Comparison of ENCODE assay signal across 9 mouse cellular contexts in the genomic region with DNA sequence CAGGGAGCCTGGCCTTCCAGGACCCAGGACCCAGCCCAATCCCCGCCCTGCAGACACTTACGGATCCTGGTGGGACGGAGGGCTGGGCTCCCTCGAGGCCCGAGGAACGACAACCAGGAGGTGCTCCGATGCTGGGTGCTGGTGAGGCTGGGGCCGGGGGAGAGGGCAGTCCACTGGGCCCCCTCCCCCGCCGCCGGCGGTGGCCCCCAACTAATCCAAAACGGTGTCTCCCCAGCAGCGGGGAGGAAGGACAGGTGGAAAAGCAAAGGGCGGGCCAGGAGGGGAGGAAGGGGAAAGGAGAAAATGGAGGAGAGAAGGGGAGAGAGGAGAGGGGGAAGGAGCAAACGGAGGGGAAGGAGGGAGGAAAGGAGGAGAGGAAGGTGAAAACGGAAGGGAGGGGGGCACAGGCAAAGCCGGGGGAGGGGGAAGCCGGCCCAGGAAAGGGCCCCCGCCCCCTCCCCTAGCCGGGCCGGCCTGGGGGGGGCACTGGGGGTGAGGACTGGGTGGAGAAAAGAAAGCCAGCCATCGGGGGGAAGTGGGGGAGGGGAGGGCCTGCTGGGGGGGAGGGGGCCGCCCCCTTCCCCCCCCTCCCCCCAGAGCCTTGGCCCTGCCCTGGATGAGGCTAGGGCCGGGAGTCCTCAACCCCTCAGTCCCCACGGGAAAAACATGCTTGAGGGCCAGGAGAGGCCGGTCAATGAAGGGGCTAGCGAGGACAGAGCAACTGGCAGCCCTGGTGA. TPM values are rescaled to one million over a fixed set of nuclear protein-coding genes. Genes with fewer than 3 reads are reported as not detected.
DNase-seq lines count a peak whose midpoint lies in the region; ATAC-seq and TF ChIP-seq lines count a peak whose summit lies in the region.
"Had no signal": no experiment of that assay in that cellular context is flagged by ENCODE, and none has a peak within 500 bp of the region (broad histone marks: within the 10 kb centered on the region; RNA-seq: fewer than 3 reads in every experiment).

A gene (minus strand): TSS at position 368 of the 737 bp plus-strand sequence.
A gene (plus strand): TSS at position 589 of the 737 bp plus-strand sequence.

- no peak for TF ChIP-seq CTCF in heart, adult 2 months (IDR thresholded peaks at IDR 0.05)
- TF ChIP-seq CTCF in G1E (IDR thresholded peaks at IDR 0.05; ENCODE audit: low read depth, low read length) = no peak
- no peak for TF ChIP-seq CTCF in liver, embryonic 14.5 days (IDR thresholded peaks at IDR 0.05; ENCODE audit: low read depth)

- peaks cover 2% of the 10 kb centered on the region; the same call in 1 of the 2 replicates for H3K4me1 ChIP-seq in heart, adult 2 months (ENCODE audit: control insufficient read depth, insufficient read depth, low read length)
- peaks cover 86% of the 10 kb centered on the region for H3K4me1 ChIP-seq in G1E (ENCODE audit: insufficient read depth, low read depth, low read length)
- H3K4me1 ChIP-seq in liver, embryonic 14.5 days (replicated peaks; ENCODE audit: control insufficient read depth in 2 of 2, insufficient read depth in 2 of 2, low read length in 1 of 2) = peaks cover 7 to 15% of the 10 kb centered on the region in 2 experiments
- H3K4me1 ChIP-seq in stomach, embryonic 15.5 days = peaks cover 28% of the 10 kb centered on the region

- intact Hi-C loops in heart, adult 2 months (cut with DNase I) = no loop called here

- WGBS in heart, adult 2 months = 8% methylated on average over 27 of the region's 28 CpGs
- 5% methylated on average over 28 of the region's 28 CpGs for WGBS in liver, embryonic 14.5 days (ENCODE audit: insufficient replicate concordance)
- WGBS in stomach, embryonic 15.5 days = 2% methylated on average over 21 of the region's 28 CpGs

- TF ChIP-seq POLR2A in heart, adult 2 months (IDR thresholded peaks at IDR 0.05; ENCODE audit: insufficient read depth, low read depth, low read length) = no peak

- H3K9me3 ChIP-seq in G1E (replicated peaks) = no peaks in the 10 kb centered on the region
- H3K9me3 ChIP-seq in liver, embryonic 14.5 days (ENCODE audit: control insufficient read depth, low read length) = no peaks in the 10 kb centered on the region
- no peaks in the 10 kb centered on the region for H3K9me3 ChIP-seq in stomach, embryonic 15.5 days

- no peaks in the 10 kb centered on the region for H3K27me3 ChIP-seq in heart, adult 2 months (ENCODE audit: control insufficient read depth, insufficient read depth, low read length)
- no peaks in the 10 kb centered on the region for H3K27me3 ChIP-seq in G1E (ENCODE audit: insufficient read depth, low read length)
- H3K27me3 ChIP-seq in liver, embryonic 14.5 days (ENCODE audit: control insufficient read depth, insufficient read depth, low read length) = no peaks in the 10 kb centered on the region
- no peaks in the 10 kb centered on the region for H3K27me3 ChIP-seq in stomach, embryonic 15.5 days (replicated peaks)

- H3K4me2 ChIP-seq in liver, embryonic 14.5 days (ENCODE audit: low read depth) = peak within 1 kb of the TSS; percentile 75
- H3K4me2 ChIP-seq in stomach, embryonic 15.5 days = peak within 1 kb of the TSS; percentile 90

- peak within 1 kb of the TSS; percentile 72 for H3K9ac ChIP-seq in heart, adult 2 months (ENCODE audit: low read depth, low read length)
- H3K9ac ChIP-seq in liver, embryonic 14.5 days (replicated peaks) = peak within 1 kb of the TSS; percentile 54
- H3K9ac ChIP-seq in stomach, embryonic 15.5 days = peak within 1 kb of the TSS; percentile 61

- no peak for TF ChIP-seq EP300 in heart, adult 2 months (IDR thresholded peaks at IDR 0.05; ENCODE audit: insufficient read depth, low read depth, low read length)
- no peak for TF ChIP-seq EP300 in liver, embryonic 14.5 days (IDR thresholded peaks at IDR 0.05; ENCODE audit: low read depth)

- H3K36me3 ChIP-seq in heart, adult 2 months (ENCODE audit: control insufficient read depth, insufficient read depth, low read length) = no peaks in the 10 kb centered on the region; the same call in 1 of the 2 replicates
- H3K36me3 ChIP-seq in G1E (replicated peaks) = peaks cover 47% of the 10 kb centered on the region
- H3K36me3 ChIP-seq in liver, embryonic 14.5 days (replicated peaks; ENCODE audit: control insufficient read depth, insufficient read depth, low read depth) = no peaks in the 10 kb centered on the region
- 0 out of 2 replicates have a peak, but pooled peaks cover 2% of the 10 kb centered on the region for H3K36me3 ChIP-seq in stomach, embryonic 15.5 days

- no peaks in the 10 kb centered on the region for H3K79me2 ChIP-seq in heart, adult 2 months (replicated peaks; ENCODE audit: control insufficient read depth, insufficient read depth, low read length)

- ATAC-seq in G1E (ENCODE audit: extremely low read depth, insufficient number of reproducible peaks, low FRiP score, poor library complexity, severe bottlenecking) = no peak
- ATAC-seq in liver, embryonic 14.5 days (ENCODE audit: insufficient read depth) = no peak
- no peak for ATAC-seq in stomach, embryonic 15.5 days (ENCODE audit: insufficient read depth, low FRiP score, low read depth)

- H3K4me3 ChIP-seq in heart, adult 2 months = peak within 1 kb of the TSS; percentile 62
- peak within 1 kb of the TSS; percentile 82 for H3K4me3 ChIP-seq in G1E (ENCODE audit: low read depth, low read length)
- H3K4me3 ChIP-seq in liver, embryonic 14.5 days (ENCODE audit: insufficient read depth in 1 of 2, low read depth in 2 of 2, low read length in 2 of 2) = peak within 1 kb of the TSS; percentile 53 to 70
- peak within 1 kb of the TSS; percentile 61 for H3K4me3 ChIP-seq in stomach, embryonic 15.5 days (replicated peaks)

- H3K27ac ChIP-seq in heart, adult 2 months = peak within 1 kb of the TSS; percentile 55
- H3K27ac ChIP-seq in liver, embryonic 14.5 days = no peak within 1 kb of the TSS
- peak within 1 kb of the TSS; percentile 83 for H3K27ac ChIP-seq in stomach, embryonic 15.5 days
- H3K27ac ChIP-seq: macrophage had no signal

- peak; percentile 14 to 42 for DNase-seq in heart, adult 2 months
- DNase-seq in heart, adult 9 months (ENCODE audit: low spot score in 2 of 2) = no peak
- peak; percentile 72 for DNase-seq in G1E (ENCODE audit: low spot score)
- DNase-seq in embryo, embryonic 11 days = peak; percentile 27
- peak; percentile 29 for DNase-seq in induced T-regulatory cell, adult 2 months (ENCODE audit: low read depth)
- DNase-seq in liver, embryonic 14.5 days (ENCODE audit: low read depth in 3 of 3, low spot score in 3 of 3) = no peak
- DNase-seq in thymus, adult 18-20 months = no peak

RNA-seq across cellular contexts. Expression of the first gene that starts in this region (rescaled TPM):
- total RNA-seq in heart, adult 2 months (2021) = 1 to 10 TPM; 4.5 to 4.6 TPM
- polyA plus RNA-seq in heart, adult 2 months (2012; rRNA removed) = 10.3 and 12.1 TPM in 2 replicates
- total RNA-seq in G1E (2014; fragmentation: Nextera tagmentation) (168 and 198 TPM in 2 replicates), G1E (2017) (75.9 and 91.3 TPM in 2 replicates)
- 85.8 and 94.6 TPM in 2 replicates for polyA plus RNA-seq in G1E (2012)
- 4.9 and 6.1 TPM in 2 replicates for polyA plus RNA-seq in liver, embryonic 14.5 days (2012; rRNA removed)
- 0.37 and 0.54 TPM in 2 replicates for polyA plus RNA-seq in liver, embryonic 14.5 days (2014; fragmentation: Nextera tagmentation; extraction: Ambion mirVana)
- polyA plus RNA-seq in stomach, embryonic 15.5 days (2015; fragmentation: Nextera tagmentation; extraction: Ambion mirVana) = 5.4 and 6.3 TPM in 2 replicates

RNA-seq across cellular contexts. Expression of the second gene that starts in this region (rescaled TPM):
- total RNA-seq in heart, adult 2 months (2021) = 10 to 100 TPM in 1 of 2 experiments, 1 to 10 TPM in 1; 9.2 to 10.3 TPM
- polyA plus RNA-seq in heart, adult 2 months (2012; rRNA removed) = 11.8 and 12.6 TPM in 2 replicates
- 31.5 and 31.7 TPM in 2 replicates for total RNA-seq in G1E (2014; fragmentation: Nextera tagmentation)
- 14.8 and 15.4 TPM in 2 replicates for total RNA-seq in G1E (2017)
- polyA plus RNA-seq in G1E (2012) = 66.3 and 69.0 TPM in 2 replicates
- 6.3 and 6.9 TPM in 2 replicates for polyA plus RNA-seq in liver, embryonic 14.5 days (2012; rRNA removed)
- 6.6 and 7.3 TPM in 2 replicates for polyA plus RNA-seq in liver, embryonic 14.5 days (2014; fragmentation: Nextera tagmentation; extraction: Ambion mirVana)
- 26.7 and 27.3 TPM in 2 replicates for polyA plus RNA-seq in stomach, embryonic 15.5 days (2015; fragmentation: Nextera tagmentation; extraction: Ambion mirVana)

Comparison
In these comparisons a context has a peak if more than half of its experiments do, and no peak if none do; other contexts are left out.
1. RNA of the first gene that starts in this region (total RNA-seq): 75.9 to 198 TPM in G1E; 4.5 to 4.6 TPM in heart, adult 2 months; every median in the first group is over 10 times any median in the second.
2. DNase-seq: peak in heart, adult 2 months (2 of 2), G1E (single experiment), embryo, embryonic 11 days (single experiment) and induced T-regulatory cell, adult 2 months (single experiment); none in heart, adult 9 months (0 of 2), liver, embryonic 14.5 days (0 of 3) and thymus, adult 18-20 months (0 of 2).
3. Peak in every context shown above with its lines, with median percentiles within 50 percentile points of each other: H3K4me3 ChIP-seq and H3K9ac ChIP-seq.